Mouse (Mus musculus) lung, postnatal 0 days (tissue): Measurements from ENCODE around the gene Sox5.

Experiments
- CTCF ChIP-seq: IDR thresholded peaks from 2 replicates; pipeline ENCODE4 v1.5.1; 2016; ENCODE audit warnings: antibody characterized with exemption, mild to moderate bottlenecking
- EP300 ChIP-seq: IDR thresholded peaks from 2 replicates; pipeline ENCODE4 v1.6.1; 2016; ENCODE audit warnings: antibody characterized with exemption, mild to moderate bottlenecking, control low read depth

DNA sequence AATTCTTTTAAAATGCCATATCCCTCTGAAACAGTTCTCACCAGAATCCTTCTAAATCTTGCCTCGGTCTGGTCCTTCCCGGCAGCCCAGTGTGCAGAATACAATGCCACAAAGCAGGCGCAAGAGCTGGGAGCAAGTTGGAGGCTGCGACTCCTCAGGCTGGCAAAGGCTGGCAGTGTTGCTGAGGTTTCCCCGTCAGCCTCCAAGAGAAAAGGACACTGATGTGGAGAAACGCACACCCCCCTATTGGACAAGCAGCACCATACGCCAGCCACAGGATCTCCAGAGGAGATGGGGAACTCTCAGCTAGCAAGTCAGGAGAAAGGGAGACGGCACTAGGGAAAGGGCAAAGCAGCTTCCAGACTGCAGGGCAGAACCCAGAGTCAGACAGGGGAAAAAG lies 577.8 kb downstream of the Sox5 start:
- no peak for TF ChIP-seq CTCF
- TF ChIP-seq EP300 = no peak
